Mouse (Mus musculus) spleen, embryonic (tissue): ENCODE measurements around the gene Plbd2.

ENCODE experiments used
- CTCF ChIA-PET: fragments of 350-600 bp; sonication (Branson Sonifier 250); formaldehyde crosslinking; loops from one replicate; lab custom pipeline; 2022; lab: Charles Lee

The Plbd2 gene

DNA sequence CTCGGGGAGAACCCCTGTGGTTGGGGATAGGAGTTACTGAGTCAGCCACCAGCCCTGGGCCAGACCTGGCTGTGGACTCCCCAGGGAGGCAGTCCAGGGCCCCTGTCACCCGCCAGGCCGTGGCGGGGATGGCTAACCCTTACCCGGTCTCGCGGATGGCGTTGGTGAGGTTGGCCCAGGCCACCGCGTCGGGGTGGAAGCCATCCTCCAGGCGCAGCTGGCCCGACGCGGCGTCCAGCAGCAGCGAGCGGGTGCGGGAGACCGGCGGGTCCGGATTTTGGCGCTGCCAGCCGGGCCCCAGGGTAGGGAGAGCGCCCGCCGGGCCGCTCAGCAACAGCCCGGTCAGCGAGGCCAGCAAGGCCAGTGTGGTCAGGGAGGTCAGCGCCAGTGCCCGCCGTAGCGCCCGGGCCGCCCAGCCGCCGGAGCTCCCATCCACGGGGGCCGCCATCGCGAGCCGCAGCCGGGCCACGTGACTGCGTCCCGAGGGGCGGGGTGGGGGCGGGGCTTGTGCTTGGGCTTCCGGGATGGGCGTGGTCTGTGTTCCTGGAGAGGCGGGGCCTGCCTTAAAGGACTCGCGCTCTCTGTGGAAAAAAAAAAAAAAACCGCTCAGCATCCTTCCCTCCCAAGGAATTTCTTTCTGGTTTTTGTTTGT is at the start of gene Plbd2:
Gene Plbd2 (minus strand): TSS at position 482 of the 652 bp plus-strand sequence.
- CTCF ChIA-PET, result no interaction called here

DNA sequence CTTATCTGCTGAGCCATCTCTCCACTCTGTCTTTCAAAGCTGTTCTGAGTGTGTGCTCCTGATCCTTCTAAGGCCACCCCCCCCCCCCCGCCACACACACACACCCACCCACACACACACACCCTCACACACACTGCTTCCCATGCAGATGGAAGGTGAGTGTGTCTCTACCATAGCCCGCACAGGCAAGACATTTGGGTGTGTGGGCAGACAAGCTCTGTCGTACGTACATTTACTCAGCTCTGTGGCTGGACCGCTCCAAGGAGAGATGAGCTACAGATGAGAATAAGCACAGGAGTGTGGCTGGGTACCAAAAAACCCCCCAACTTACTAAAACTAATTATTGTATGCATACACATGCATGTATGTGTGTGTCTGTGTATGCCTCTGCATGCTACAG is 47.2 kb upstream of the Plbd2 start:
- CTCF ChIA-PET, result no interaction called here

DNA sequence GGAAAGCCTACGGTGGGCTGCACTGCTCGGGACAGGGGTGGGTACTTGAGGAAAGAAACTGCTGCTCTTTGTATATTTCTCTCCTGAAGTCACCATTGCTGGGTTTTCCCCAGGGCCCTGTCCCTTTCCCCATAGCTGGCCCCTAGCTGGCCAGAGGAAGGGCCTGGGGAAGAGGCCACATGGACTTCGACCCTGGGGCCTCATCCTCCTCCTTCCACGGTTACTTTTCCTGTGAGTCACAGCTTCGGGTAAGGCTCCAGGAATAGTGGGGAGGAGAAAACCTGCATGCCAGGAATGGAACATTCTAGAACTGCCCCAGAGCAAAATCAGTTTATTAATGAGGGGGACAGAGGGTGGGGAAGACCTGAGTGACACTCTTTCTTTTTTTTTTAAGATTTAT is 46.7 kb upstream of the Plbd2 start:
- CTCF ChIA-PET, result no interaction called here

DNA sequence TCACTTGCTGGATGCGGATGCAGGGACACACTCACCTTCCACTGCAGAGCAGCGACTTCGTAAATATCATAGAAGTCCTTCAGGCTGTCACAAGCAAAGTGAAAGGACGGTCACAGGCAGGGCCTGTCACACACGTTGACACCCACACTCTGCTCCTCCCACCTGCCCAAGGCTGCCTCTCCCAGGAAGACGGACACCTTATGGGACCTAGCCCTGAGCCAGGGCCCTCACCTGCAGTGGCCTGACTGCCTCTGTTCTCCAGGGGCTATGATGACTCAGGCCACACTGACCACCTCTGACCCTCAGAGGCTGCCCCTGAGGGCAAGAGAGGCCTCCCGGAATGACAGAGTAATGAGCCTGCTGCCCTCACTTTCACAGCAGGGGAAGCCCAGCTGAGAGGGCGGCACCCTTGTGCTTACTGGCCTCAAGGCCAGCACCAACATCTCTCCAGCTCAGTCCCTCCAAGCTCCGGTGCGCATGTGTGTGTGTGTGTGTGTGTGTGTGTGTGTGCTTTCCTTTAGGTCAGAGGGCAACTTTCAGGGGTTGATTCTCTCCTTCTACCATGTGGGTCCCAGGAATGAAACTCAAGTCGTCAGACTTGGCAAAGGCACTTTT is 44.9 kb upstream of the Plbd2 start:
- CTCF ChIA-PET, result no interaction called here

DNA sequence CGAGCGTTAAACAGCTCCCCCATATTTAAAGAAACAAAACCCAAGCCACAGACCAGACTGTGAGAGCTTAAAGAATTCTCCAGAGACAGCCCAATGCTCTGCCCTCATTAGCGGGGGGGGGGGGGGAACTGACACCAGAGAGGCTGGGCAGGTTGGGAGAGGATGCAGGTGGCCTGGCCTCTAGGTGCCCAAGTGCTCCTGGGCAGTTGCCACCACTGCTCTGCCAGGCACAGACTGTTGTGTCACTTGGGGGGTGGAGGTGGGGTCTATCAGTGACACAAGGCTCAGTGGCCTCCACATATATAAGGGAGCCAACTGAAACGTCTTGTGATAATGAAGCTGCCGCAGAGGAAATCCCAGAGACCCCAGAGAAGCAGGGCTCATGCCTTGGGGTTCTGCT is 33.2 kb upstream of the Plbd2 start:
- CTCF ChIA-PET, result interaction anchor here (0.7 kb wide), 1 partner anchor 206 kb away, joined by 16 read pairs; no protein-coding TSS in a partner anchor

DNA sequence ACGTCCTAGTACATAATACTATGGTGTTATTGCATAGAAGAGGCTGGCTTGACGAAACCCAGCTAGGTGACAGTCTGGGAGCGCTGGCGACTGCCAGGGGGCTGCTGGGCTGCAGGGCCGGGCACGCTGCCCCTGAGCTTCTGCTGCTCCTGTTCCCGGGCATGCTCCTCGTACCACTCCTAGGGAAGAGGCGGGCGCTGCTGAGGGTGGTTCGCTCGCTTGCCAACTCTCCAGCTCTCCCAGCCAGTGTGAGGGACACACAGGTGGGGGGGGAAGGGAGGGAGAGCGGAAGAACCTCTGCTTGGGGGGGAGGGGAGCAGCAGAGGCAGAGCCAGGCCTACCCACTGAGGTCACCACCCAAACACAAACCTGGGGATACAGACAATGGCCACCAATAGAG is 32.6 kb upstream of the Plbd2 start:
- CTCF ChIA-PET, result no interaction called here

DNA sequence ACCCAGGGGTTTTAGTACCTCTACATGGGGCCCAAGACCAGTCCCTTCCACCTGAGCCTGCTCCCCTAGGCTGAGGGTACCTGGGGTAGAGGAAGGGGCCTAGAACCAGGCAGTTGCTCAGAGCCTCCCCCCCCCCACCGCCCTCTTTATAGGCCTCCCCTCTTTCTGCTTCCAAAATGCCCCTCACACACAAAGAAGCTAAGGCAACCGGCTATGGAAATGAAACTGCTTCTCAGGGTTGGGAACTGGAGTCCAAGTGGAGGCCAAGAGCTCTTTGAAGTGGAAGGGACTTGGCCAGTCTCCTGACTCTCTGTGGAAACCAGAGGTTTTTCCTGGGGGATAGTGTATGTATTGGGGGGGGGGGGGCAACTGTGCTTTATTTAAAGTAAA is 31.3 kb upstream of the Plbd2 start:
- CTCF ChIA-PET, result interaction anchor here (0.6 kb wide), 2 partner anchors 11 to 21 kb away, joined by 3 to 5 read pairs; no protein-coding TSS in a partner anchor

DNA sequence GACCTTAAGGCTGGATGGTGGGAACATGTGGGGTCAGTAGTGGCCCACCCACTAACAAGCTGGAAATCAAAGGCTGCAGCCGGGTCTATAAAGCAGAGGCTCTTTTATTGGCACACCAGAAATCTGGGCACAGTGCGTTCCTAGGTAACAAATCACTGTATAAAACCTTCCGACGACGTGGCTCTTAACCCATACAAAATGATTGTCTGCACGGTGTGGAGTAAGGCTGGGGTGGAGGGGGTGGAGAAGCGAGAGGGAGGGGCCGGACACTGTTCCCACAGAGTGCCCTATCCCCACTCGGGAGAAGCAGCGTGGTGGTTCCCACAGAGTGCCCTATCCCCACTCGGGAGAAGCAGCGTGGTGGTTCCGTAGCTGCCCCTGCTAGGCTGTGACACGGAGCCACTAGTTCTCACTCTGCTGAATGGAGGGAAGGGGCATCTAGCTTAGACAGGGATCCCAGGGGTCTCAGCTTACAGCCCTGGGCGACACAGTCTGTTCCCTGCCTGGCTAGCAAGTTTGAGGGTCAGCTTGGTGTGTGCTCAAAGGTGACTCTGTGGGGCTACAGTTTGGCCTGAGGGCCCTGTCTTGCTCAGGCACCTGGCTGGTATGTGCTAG is 30.8 kb upstream of the Plbd2 start:
- CTCF ChIA-PET, result no interaction called here

DNA sequence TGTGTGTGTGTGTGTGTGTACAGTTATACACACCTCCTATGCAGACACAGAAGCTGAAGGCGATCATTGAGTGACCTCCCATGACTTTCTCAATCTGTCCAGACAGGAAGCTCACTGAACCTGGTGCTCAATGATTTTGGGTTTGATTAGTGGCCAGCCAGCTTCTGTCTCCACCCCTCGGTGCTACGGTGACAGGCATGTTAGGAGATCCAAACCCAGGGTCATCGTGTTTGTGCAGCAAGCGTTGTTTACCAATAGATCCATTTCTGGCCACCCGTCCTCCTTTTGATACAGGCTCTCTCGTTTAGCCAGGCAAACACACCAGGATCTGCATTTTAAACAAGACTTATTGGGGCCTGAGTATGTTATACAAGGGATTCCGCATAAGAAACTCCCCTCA is 28.2 kb upstream of the Plbd2 start:
- CTCF ChIA-PET, result no interaction called here

DNA sequence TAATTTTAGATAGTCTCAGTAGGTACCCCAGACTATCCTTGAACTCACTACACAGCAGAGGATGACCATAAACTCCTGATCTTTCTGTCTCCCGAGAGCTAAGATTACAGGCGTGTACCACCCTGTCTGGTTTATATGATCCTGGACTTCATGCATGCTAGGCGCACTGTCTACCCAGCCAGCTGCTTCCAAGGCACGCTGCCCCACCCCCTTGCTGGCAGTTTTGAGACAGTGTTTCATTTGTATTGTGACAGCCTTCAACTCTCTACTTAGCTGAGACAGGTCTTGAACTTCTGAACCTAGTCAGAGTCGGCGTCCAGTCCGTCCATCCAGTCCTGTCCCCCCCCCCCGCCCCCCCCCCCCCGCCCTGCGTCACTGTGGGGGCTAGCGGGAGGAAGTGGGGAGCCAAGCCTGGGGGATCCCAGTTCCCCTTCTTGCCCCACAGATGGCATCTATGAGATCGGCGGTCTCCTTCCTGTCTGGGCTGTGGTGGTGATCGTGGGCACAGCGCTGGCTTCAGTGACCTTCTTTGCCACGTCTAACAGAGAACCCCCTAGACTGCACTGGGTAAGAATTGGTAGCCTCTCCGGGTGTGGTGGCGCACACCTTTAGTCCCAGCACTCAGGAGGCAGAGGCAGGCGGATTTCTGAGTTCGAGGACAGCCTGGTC is 24.0 kb upstream of the Plbd2 start:
- CTCF ChIA-PET, result interaction anchor here (1.4 kb wide), 1 partner anchor 47 kb away, joined by 4 read pairs; no protein-coding TSS in a partner anchor

DNA sequence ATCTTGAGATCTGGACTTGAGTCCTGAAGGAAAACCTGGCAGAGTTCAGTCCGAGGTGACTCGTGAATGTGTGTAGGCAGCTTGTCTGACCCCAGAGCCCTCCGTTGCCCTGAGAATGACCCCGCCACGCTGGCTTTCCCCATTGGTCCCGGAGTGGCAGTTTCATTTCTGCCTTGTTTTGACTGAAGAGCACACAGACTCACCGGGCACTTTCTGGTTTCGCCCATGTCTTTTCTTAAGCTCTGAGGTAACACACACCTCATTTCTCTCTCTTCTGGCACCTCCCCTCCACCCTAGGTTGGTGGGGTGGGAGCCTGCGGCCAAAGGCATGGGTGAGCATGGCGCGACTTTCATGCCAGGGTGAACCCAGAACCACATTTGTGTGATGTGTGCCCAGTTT is 22.9 kb upstream of the Plbd2 start:
- CTCF ChIA-PET, result interaction anchor here (1.2 to 1.4 kb wide), 2 partner anchors 48 to 79 kb away, joined by 4 to 6 read pairs; no protein-coding TSS in a partner anchor

DNA sequence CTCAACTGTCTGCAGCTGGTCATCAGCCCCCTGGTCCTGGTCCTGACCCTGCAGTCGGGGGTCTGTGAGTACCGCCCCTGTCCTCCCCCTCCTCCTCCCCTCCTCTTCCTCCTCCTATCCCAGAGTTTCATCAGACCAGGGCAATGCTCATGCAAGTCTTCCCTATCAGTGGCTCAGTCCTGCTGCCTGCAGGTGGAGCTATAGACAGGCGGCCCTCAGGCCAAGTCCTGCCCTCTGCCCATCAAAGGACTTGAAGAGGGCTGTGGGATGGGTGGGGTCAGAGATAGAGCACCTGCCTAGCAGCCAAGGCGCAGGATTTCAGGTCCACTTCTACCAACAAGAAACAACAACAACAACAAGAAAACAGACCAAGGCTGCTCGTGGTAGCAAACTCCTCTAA is 22.3 kb upstream of the Plbd2 start:
- CTCF ChIA-PET, result interaction anchor here (0.7 to 1.2 kb wide), 2 partner anchors 79 to 90 kb away, joined by 3 to 6 read pairs; no protein-coding TSS in a partner anchor

DNA sequence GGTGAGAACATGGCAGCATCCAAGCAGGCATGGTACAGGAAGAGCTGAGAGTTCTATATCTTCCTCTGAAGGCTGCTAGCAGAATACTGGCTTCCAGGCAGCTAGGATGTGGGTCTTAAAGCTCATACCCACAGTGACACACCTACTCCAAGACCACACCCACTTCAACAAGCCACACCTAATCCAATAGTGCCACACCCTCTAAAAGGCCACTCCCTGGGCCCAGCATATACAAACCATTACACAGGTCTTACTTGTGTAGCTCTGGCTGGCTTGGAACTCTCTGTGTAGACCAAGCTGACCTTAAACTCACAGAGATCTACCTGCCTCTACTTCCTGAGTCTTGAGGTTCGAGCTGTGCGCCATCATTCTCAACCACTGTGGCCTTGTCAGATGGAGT is 21.3 kb upstream of the Plbd2 start:
- CTCF ChIA-PET, result no interaction called here

DNA sequence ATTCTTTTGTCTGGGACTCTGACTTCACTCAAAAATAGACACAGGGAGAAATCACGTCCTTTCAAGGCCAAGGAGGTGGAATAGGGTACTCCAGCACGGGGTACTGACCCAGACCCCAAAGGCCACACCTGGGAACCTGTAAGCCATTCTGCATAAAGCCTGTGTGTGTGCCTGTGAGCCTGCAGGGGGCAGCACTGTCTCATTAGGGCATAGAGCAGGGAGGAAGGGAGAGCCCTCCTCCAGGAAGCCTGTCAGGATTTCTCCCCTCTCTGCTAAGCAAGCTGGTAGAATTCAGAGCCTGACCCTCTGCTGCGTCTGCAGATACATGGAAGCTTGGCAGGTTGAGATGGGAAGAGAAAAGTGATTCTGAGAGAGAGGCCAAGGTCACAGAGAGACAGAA is 19.2 kb upstream of the Plbd2 start:
- CTCF ChIA-PET, result no interaction called here

DNA sequence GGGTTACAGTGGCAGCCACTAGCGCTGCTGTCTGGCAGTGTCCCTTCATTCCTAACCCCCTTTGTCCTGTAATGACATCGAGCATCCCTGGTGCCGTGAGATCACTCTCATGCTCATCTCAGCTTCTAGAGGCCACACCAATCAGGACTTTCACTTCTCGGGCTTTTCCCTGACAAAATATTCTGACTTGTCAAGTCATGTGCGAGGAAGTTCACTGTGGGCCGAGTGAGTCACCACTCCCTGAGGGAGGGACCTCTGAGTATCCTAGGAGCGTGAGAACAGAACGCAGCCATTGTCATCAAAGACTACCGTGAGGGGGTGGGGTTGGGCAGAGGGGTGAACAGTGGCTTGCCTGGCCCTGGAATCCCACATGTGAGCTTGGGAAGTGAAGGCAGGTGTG is 14.1 kb upstream of the Plbd2 start:
- CTCF ChIA-PET, result no interaction called here

DNA sequence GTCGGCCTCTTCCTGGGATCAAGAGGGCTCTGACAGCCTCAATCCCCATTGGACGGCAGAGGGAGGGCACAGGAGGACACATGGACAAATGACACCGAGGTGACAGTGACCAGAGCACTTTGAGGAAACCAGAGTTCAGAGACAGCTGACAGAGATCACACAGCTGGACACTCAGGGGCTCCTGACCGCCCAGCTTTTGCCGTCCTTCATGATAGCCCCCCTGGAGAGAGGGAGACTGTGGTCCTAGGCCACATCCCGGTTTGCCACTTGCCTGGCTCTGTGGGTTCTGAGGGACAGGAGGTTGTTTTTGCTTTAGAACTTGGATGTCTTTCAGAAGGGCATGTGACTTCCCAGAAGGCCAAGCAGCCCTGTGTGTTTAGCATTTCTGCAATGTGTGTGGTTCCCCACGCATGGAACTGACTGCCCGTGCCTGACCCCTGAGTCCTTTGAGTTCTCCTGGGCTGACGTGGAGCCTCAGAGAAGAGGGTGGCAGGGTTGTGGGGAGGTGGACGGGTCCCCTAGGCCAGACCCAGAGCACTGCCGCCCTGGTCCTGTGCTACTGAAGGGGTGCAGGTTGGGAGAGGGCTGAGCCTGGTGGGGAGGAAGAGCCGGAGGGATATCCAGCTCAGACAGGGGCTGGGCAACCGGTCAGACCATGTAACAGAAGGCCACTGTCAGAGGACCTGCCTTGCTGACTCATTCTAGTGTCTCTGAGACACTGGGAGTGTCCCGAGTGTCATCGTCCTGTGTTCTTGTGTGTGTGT is 13.0 kb upstream of the Plbd2 start:
- CTCF ChIA-PET, result no interaction called here

DNA sequence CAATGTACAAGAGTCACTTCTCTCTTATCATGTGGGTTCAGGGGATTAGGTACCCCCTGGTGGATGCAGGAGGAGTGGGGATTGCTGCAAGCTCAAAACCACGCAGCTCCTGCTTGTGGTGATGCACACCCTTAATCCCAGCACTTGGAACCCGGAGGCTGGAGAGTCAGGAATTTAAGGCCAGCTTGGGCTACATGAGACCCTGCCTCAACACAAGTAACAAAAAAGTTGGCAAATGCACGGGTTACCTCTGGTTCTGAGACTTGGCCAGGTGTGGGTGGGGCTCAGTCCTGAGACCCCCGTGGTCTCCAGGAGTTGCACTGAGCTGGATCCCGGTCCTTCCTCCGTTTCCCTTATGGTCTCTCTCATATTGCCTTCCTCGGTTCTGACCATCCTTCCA is 12.0 kb upstream of the Plbd2 start:
- CTCF ChIA-PET, result no interaction called here

DNA sequence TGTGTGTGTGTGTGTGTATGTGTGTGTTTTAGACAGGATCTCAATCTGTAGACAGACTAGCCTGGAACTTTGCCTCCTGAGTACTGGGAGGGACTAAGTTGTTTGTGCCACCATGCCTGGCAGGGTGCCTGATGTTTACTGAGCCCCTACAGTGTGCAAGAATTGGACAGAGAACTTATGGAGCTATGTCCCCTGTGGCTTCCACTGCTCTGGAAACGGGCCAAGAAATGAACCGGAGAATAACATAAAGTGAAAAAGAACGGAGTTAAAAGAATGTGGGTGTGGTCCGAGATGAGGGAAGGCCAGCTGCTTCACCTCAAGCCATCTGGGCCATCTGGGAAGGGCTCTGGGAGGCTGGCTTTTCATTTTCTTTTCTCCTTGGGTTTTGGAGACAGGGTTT is 11.3 kb upstream of the Plbd2 start:
- CTCF ChIA-PET, result no interaction called here

DNA sequence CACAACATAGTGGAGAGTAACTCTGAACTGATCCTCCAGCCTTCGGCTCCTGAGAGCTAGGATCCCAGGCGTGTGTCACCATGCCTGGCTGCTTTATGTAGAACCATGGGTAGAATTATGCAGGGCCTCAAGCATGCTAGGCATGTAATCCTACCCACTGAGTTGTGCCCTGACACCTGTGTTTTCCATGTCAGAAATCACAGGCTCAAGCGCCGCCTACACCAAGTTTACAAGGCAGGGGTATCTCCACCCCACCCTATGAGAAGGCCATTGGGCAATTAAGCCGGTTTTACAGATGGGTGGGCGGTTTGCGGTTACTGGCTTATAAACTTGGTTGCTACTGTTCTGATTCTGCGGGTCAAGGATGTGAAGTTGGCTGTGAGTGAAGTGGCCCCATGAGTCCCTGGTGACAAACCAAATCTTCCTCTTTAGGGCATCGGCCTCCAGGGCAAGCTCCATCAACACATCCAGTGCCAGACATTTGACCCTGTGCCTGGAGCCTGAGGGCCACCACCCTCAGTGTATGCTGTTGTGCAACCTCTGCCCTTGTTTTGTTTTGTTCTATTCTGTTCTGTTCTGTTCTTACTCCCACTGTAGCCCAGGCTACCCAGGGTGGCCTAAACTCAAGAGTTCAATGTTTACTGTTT is 10.7 kb upstream of the Plbd2 start:
- CTCF ChIA-PET, result no interaction called here

DNA sequence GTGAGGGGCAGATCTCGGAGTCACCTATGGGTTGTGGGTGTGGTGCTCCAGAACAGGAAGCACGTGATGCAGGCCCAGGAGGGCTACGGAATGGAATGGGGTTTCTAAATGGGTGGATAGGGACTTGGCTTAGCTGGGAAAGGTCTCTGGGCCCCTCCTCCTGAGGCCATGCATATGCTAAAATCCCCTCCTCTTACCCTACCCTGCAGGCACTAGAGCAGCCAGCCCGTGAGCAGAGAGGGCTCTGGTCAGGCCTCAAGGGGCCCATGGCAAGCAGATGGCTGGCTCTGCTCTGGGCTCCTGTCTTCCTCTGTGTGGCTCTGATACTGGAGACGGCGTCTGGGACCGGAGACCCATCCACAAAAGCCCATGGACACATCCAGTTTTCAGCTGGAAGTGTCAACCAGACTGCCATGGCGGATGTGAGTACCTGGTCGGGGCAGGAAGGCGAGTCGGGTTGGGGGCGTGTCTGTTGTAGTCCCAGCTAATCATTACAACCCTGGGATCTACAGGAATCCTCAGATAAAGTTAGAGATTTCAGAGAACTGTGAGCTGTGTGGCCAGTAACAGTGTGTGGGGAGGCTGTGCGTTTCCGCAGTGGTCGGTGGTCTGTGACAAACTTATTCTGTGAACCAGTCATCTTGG is 9.6 kb upstream of the Plbd2 start:
- CTCF ChIA-PET, result interaction anchor here (1.2 kb wide), 1 partner anchor 11 kb away, joined by 3 read pairs; no protein-coding TSS in a partner anchor
